Mouse (Mus musculus) liver, adult (tissue): ENCODE results near the gene Lcn6.

Source experiments
- GATA4 ChIP-seq: IDR thresholded peaks from 2 replicates; pipeline ENCODE4 v1.6.1; 2014; ENCODE audit warnings: mild to moderate bottlenecking, low read length; ENCODE audit not compliant: insufficient replicate concordance

The Lcn6 gene

DNA sequence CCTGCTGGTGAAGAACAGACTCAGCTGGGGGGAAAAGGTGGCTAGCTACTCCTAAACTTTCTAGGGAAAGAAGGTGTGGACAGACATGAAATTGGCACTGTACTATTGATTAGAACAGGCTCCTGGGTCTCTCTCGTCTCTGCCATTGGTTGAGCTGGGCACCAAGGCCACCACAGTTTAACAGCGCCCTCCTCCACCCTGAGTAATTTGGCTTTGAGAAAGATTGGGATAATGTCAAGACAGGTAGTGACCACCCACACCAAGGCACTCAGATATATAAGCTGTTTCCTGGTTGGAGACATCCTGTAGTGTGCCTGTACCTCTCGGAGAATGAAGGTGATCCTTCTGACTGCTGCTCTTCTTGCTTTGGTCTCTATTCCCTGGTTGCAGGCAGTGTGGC is at the start of gene Lcn6:
Lcn6 (plus strand) TSS at position 301 of the 400 bp plus-strand sequence.
- no peak for TF ChIP-seq GATA4

DNA sequence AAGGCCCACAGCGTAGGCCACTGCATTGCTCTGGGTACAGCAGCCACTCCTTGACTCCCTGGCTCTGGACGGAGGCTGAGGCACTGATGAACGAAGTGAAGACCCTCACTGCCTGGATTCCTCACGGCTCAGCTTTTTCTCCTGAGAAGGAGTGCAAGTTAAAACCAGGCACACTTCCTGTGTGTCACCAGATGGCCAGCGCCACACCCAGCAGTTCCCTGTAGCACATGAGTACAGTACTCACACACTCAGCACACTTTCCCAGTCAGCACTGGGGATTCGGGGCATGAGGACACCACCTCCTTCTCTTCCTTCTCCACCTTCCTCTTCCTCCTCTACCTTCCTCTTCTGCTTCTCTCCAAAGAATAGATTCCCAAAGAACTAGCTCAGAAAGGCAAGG is 48.8 kb upstream of the Lcn6 start, which contains the start of gene Fcna:
Fcna (minus strand) TSS at position 220 of the 400 bp plus-strand sequence.
- TF ChIP-seq GATA4 = no peak

DNA sequence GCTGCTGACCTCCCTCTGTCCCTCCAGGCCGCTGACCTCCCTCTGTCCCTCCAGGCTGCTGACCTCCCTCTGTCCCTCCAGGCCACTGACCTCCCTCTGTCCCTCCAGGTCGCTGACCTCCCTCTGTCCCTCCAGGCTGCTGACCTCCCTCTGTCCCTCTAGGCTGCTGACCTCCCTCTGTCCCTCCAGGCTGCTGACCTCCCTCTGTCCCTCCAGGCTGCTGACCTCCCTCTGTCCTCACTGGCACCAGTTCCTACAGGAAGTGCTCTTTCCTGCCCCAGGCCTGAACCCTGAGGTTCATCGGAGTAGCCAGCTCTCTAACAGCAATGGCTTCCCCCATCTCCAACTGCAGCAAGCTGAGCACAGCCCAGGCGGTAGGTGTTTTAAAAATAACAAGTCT is 47.8 kb upstream of the Lcn6 start:
- TF ChIP-seq GATA4 = peak; percentile 80; the same call in 1 of the 2 replicates

DNA sequence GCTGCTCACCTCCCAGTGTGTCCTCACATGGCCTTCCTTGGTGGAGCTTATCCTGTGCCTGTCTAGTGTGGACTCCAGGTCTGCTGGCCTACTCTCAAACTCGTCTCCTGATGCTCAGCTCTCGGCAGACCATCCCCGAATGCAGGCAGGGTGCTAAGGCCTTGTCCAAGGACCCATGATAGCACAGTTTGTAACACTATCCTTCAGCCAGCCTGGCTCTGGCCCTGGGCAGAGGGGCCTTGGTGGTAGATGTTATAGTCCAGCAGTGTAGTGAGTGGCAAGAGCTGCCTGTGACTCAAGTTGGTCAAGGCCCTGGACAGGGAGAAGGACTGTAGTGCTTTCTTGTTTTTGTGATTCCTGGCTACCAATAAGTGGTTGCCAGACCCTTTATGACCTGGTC is 43.0 kb upstream of the Lcn6 start:
- TF ChIP-seq GATA4 = no peak

DNA sequence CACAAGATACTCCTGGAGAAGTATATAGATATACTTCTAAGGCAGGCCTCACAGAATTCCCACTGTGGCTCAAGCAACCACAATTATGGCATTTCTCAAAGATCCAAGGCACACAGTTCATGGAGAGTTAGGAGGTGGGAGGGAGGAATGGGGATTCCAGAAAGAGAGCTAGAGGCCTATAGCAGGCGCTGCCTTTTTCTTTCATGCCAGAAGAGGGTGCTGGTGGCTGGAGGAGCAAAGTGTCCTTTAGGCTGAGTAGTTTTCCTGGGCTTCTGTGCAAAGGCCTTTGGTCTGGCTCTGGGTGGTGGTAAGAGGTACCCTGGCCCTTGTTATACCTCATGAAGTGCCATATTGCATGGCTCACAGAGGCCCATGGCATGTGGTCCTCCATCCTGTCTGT is 42.5 kb upstream of the Lcn6 start:
- no peak for TF ChIP-seq GATA4

DNA sequence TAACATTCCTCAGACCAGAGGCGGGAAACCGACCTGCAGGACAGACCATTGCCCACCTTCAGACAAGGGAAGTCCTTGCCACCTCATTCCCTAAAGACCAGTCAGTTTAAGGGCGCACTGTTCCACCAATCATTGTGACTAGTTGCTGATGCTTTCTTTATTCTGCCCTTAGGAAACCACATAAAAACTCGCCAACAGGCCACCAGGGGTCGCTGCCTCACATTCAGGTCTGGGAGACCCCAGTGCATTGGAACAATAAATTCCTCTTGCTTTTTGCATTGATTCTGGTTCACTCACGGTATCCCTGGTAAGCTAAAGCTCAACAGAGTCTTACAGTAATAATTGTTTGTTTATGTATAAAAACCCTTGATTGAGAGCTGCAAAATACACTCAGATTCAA is 36.7 kb upstream of the Lcn6 start:
- no peak for TF ChIP-seq GATA4

DNA sequence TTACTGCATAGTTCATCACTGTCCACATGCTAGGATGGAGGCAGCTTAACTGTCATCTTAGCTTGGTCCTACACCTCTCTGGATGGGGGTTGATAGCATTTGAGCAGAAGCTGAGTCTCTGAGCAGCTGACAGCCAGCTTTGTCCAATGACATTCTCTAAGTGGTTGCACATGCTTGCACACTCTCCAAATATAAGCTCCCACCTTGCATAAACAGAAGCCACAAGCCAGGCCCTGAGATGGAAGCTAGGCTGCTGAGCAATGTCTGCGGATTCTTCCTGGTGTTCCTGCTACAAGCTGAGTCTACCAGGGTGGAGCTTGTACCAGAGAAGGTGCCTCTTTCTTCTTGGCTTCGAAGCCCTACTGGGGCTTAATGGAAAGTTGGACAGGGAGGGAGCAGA is 23.7 kb upstream of the Lcn6 start, which contains the start of gene Lcn8:
Lcn8 (plus strand) TSS at position 219 of the 400 bp plus-strand sequence.
- TF ChIP-seq GATA4 = no peak

DNA sequence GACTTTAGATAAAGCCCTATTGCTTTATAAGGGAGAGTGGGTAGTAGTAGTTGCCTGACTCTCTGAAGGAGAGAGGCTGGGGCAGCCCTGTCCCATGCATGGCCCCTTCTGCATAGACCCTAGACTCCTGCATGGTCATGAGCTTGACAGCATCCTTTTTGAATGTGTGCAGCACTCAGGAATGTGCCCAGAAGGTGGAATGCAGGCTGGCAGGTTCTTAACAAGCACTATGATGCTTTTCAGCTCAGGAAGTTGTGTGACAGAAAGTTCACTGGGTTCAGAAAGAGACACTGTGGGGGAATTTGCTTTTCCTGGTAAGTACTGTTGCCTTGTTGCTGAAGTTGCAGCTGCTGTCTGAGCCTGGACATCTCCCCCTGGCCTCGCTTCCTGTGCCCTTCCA is 22.1 kb upstream of the Lcn6 start:
- TF ChIP-seq GATA4 = no peak

DNA sequence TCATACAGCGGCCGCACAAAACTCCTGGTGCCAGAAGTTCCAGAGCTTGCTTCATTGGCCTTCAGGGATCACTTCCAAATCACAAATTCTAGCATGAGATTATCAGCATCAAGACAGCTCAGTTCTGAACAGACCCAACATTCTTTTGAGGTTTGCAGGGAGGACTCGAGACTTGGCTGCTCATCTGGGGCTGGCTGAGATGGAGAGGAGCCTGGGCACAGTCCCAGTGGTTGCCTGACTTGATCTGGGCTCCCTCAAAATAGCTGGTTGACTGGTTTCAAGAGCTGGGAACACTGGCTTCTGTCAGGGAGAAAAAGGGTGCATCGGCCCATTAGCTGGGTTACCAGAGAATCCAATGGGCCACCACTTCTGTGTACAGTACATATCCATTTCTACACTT is 19.9 kb upstream of the Lcn6 start:
- TF ChIP-seq GATA4 = no peak

DNA sequence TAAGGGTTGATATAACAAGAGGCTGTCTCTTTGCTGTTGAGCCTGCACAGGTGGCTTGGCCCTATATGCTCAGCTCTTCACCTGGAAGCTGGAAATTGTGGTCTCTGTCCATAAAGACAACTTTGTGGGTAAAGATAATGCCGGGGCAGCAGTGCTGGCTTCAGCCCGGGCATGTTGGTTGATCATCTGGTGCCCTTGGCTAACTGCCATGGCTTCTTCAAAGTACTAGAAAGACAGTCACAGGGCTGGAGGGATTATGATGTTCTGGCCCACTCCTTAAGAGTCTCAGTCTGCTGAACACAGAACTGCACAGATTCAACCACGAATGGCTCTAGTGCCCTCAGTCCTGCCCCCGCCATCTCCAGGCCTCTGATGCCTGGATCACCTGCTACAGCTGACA is 19.3 kb upstream of the Lcn6 start:
- TF ChIP-seq GATA4 = no peak

DNA sequence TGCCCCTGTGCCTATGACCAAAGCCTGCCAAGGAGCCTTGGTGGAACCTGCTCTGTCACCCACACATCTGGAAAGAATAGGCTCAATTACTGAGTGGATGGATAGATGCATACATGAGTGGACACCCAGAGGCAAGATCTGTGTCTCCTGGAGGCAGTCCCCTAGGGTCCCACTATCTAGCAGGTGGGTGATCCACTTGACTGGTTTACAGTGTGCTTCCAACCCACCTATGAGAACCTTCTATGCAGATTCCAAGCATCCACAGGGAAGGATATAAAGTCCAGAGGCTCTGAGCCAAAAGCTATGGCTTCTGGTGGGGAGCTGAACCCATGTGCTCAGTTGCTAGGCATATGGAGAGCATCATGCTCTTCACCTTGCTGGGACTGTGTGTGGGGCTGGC is 18.9 kb upstream of the Lcn6 start, which contains the start of gene Lcn5:
Lcn5 (plus strand) TSS at position 301 of the 400 bp plus-strand sequence.
- TF ChIP-seq GATA4 = no peak

DNA sequence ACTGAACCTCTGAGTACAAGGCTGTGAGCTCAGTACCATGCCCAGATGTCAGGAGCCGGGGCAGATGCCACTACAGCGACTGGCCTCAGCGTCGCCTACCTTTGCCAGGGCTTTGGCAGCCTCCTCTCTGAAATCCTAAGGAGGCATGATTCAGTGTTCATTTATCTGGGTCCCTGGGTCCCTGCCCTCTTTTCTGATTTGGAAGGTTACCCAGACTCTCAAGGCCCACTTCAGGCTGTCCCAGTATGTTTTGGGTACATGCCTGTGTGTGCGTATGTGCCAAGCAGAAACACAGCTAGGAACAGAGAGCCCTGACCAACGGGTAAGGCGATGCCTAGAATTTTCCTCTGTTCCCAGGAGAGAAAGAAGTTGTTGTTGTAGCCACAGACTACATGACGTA is 16.3 kb upstream of the Lcn6 start:
- TF ChIP-seq GATA4 = no peak

DNA sequence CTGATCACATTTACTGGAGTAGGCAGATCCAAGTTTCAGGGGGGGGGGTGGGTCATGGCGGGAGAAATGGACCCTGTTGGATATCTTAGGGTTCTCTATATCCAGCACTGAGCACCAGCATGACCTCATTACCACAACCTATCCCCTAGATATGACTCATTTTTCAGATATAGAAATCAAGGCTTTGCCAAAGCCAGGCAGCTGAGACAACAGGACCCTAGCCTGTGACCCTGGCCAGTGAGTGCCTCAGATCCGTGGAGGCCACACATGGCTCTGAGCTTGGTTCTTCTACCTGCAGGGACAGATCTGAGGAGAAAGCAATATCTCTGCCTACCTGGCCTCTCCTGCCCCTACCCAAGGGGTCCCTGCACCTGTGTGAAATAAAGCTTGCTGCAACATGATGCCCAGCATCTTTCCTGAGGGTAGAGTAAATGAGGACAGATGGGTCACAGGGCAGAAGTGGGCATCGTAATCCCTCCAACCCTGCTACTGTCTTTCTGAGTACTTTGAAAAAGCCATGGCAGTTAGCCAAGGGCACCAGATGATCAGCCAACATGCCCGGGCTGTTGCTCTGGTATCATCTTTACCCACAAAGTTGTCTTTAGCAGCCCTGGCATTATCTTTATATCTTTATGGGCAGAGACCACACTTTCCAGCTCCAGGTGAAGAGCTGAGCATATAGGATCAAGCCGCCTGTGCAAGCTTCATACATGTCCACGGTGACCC is 15.2 kb upstream of the Lcn6 start:
- TF ChIP-seq GATA4 = no peak

DNA sequence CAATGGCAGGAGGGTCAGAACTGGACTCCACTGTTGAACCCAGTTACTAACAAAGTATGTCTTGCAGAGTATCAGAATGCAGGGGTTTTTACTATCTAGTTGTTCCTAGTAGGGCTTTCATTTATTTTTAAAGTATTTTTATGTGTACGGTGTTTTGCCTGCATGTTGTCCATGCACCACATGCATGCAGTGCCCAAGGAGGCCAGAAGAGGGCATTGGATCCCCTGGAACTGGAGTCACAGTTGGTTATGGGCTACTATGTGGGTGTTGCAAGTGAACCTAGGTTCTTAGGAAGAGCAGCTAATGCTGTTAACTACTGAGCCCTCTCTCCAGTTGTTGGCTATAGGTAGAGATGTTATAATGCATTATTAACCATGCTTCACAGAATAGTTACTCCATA is 13.1 kb upstream of the Lcn6 start:
- no peak for TF ChIP-seq GATA4

DNA sequence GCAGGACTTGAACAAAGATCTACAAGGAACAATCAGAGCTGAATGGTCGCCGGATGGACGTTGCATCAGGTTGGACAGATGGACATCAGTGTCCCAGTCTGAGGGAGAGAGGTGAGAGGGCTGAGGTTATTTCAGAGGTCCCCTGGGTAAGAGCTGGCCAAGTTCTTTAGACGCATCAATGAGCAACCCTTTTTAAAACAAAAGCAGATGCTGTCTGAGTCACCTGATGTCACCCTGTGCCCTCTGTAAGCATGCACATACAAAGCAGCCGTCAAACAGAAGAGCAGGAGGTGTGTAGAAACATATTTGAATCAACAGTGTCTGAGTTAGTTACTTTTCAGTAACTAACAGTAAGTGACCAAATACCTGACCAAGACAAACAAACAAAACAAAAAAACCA is 12.5 kb upstream of the Lcn6 start:
- TF ChIP-seq GATA4 = no peak

DNA sequence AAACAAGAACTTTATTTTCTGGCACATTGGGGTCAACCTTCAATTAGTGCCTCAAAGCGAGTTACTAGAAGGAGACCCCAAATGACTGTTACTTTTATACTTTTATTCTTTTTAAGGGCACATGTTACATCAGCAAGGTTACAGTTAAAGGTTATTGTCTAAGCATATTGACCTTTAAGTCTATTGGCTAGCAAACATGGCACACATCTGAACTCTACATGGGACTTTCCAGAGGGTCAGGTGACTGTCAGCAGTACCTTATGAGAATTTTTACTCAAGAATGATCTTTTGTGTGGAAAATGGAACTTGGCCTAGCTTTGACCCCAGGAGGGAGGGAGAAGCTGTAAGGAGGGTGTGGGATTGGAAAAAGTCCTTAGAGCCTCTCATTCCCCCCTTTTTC is 10.1 kb upstream of the Lcn6 start:
- no peak for TF ChIP-seq GATA4

DNA sequence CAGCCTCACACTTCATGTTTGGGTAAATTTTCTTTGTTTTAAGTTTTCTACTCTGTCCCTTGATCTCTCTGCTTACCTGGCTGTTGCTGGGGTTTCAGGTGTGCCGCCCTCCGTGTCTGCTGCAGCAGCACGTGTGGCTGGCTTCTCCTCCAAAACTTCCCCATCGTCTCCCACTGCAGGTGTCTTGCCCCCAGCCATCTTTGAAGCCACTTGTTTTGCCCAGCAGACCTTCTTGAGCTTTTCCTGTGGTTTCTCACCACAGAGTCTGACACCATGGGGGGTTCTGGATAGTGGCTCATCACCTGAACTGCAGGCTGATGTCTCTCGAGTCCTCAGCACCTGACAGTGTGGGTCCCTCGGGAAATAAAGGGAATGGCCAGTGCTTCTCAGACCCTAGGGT is 3.0 kb downstream of the Lcn6 start:
- no peak for TF ChIP-seq GATA4
